Mouse (Mus musculus): ENCODE results near the gene Smco1. TPM values are rescaled to one million over a fixed set of nuclear protein-coding genes. Genes with fewer than 3 reads are reported as not detected.
"Not testable (repeated sequence)": the region's sequence is repeated elsewhere in the genome, so short reads cannot be mapped to it uniquely, and the experiment has no call there.

The Smco1 gene
- total and polyA plus RNA-seq, 3 experiments = 10.9 to 29.6 (median 25.2) TPM

- H3K27ac ChIP-seq = no peak overlapping the region
- peaks cover 7% of the 10 kb centered on the region for H3K36me3 ChIP-seq (ENCODE audit: control insufficient read depth, insufficient read depth, low read length)
- no peak for TF ChIP-seq CTCF (IDR thresholded peaks at IDR 0.05)
- TF ChIP-seq POLR2A (IDR thresholded peaks at IDR 0.05; ENCODE audit: insufficient read depth, low read depth, low read length) = no peak
- TF ChIP-seq EP300 (IDR thresholded peaks at IDR 0.05; ENCODE audit: insufficient read depth, low read depth, low read length) = no peak
- intact Hi-C loops (cut with DNase I) = loop anchor here (1.0 kb wide), 1 partner anchor 12 kb away; no protein-coding TSS in a partner anchor
- DNase-seq = no peak
- no peak overlapping the region for H3K4me3 ChIP-seq
- no peak overlapping the region for H3K9ac ChIP-seq (ENCODE audit: low read depth, low read length)
- WGBS = 78% methylated on average over 2 of the region's 2 CpGs
- peaks cover 2% of the 10 kb centered on the region; the same call in 1 of the 2 replicates for H3K79me2 ChIP-seq (replicated peaks; ENCODE audit: control insufficient read depth, insufficient read depth, low read length)
- H3K4me1 ChIP-seq (ENCODE audit: control insufficient read depth, insufficient read depth, low read length) = peaks cover 1% of the 10 kb centered on the region
- H3K27me3 ChIP-seq (ENCODE audit: control insufficient read depth, insufficient read depth, low read length) = no peaks in the 10 kb centered on the region
Observed at GRCm38 (mm10) chr16:32239428-32240312, 31.6 kb upstream of the Smco1 start.

- intact Hi-C loops (cut with DNase I) = no loop called here
- Histone ChIP-seq H3K9ac (ENCODE audit: low read depth, low read length) (no peak overlapping the region), H3K4me1 (ENCODE audit: control insufficient read depth, insufficient read depth, low read length) (peaks cover 9% of the 10 kb centered on the region), H3K4me3 (no peak overlapping the region), H3K36me3 (ENCODE audit: control insufficient read depth, insufficient read depth, low read length) (peaks cover 8% of the 10 kb centered on the region), H3K27ac (no peak overlapping the region), H3K79me2 (replicated peaks; ENCODE audit: control insufficient read depth, insufficient read depth, low read length) (peaks cover 5% of the 10 kb centered on the region; the same call in 1 of the 2 replicates), H3K27me3 (ENCODE audit: control insufficient read depth, insufficient read depth, low read length) (no peaks in the 10 kb centered on the region)
- no peak for TF ChIP-seq CTCF (IDR thresholded peaks at IDR 0.05)
- TF ChIP-seq POLR2A (IDR thresholded peaks at IDR 0.05; ENCODE audit: insufficient read depth, low read depth, low read length) = no peak
- no peak for DNase-seq
- 87% methylated on average over 3 of the region's 3 CpGs for WGBS
Observed at GRCm38 (mm10) chr16:32243901-32244300, 27.4 kb upstream of the Smco1 start.

- intact Hi-C loops (cut with DNase I) = loop anchor here (5.0 kb wide), 1 partner anchor 244 kb away; the partner anchor contains the start of gene Senp5
- DNase-seq = no peak
- WGBS = 4% methylated on average over 41 of the region's 41 CpGs
- Histone ChIP-seq H3K27me3 (ENCODE audit: control insufficient read depth, insufficient read depth, low read length) (no peaks in the 10 kb centered on the region), H3K36me3 (ENCODE audit: control insufficient read depth, insufficient read depth, low read length) (peaks cover 8% of the 10 kb centered on the region), H3K27ac (peak overlapping the region; percentile 91), H3K4me3 (peak overlapping the region; percentile 78), H3K9ac (ENCODE audit: low read depth, low read length) (peak overlapping the region; percentile 75), H3K4me1 (ENCODE audit: control insufficient read depth, insufficient read depth, low read length) (peaks cover 9% of the 10 kb centered on the region), H3K79me2 (replicated peaks; ENCODE audit: control insufficient read depth, insufficient read depth, low read length) (peaks cover 6% of the 10 kb centered on the region; the same call in 1 of the 2 replicates)
- TF ChIP-seq EP300 (IDR thresholded peaks at IDR 0.05; ENCODE audit: insufficient read depth, low read depth, low read length) = no peak
- no peak for TF ChIP-seq CTCF (IDR thresholded peaks at IDR 0.05)
- TF ChIP-seq POLR2A (IDR thresholded peaks at IDR 0.05; ENCODE audit: insufficient read depth, low read depth, low read length) = no peak
Observed at GRCm38 (mm10) chr16:32246351-32246791, 24.9 kb upstream of the Smco1 start.

- Histone ChIP-seq H3K36me3 (ENCODE audit: control insufficient read depth, insufficient read depth, low read length) (peaks cover 8% of the 10 kb centered on the region), H3K4me3 (peak within 1 kb of the TSS; percentile 78), H3K79me2 (replicated peaks; ENCODE audit: control insufficient read depth, insufficient read depth, low read length) (peaks cover 6% of the 10 kb centered on the region; the same call in 1 of the 2 replicates), H3K27ac (peak within 1 kb of the TSS; percentile 91), H3K4me1 (ENCODE audit: control insufficient read depth, insufficient read depth, low read length) (peaks cover 9% of the 10 kb centered on the region), H3K9ac (ENCODE audit: low read depth, low read length) (peak within 1 kb of the TSS; percentile 91), H3K27me3 (ENCODE audit: control insufficient read depth, insufficient read depth, low read length) (no peaks in the 10 kb centered on the region)
- DNase-seq = peak; percentile 97 to 99
- TF ChIP-seq EP300 (IDR thresholded peaks at IDR 0.05; ENCODE audit: insufficient read depth, low read depth, low read length) (peak; percentile 80), CTCF (IDR thresholded peaks at IDR 0.05) (no peak), POLR2A (IDR thresholded peaks at IDR 0.05; ENCODE audit: insufficient read depth, low read depth, low read length) (peak; percentile 91)
- intact Hi-C loops (cut with DNase I) = loop anchor here (1.0 to 5.0 kb wide), 4 partner anchors 30 to 303 kb away; partner anchors contain the start of genes Pcyt1a, Rnf168 and Senp5
- WGBS = under 1% methylated on average over 48 of the region's 48 CpGs
Observed at GRCm38 (mm10) chr16:32246952-32247370, 24.3 kb upstream of the Smco1 start, which contains the start of the genes Fbxo45 and Wdr53. TSS of gene Fbxo45 (minus strand) at chr16:32247158. TSS of gene Wdr53 (plus strand) at chr16:32247227.

GRCm38 (mm10) chr16:32264225-32264624 lies 7.0 kb upstream of the Smco1 start:
- not testable (repeated sequence) for H3K27ac ChIP-seq; DNase-seq; H3K4me1 ChIP-seq (ENCODE audit: control insufficient read depth, insufficient read depth, low read length); H3K36me3 ChIP-seq (ENCODE audit: control insufficient read depth, insufficient read depth, low read length); H3K79me2 ChIP-seq (replicated peaks; ENCODE audit: control insufficient read depth, insufficient read depth, low read length); H3K4me3 ChIP-seq; H3K27me3 ChIP-seq (ENCODE audit: control insufficient read depth, insufficient read depth, low read length); H3K9ac ChIP-seq (ENCODE audit: low read depth, low read length)
- 84% methylated on average over 2 of the region's 2 CpGs for WGBS
- intact Hi-C loops (cut with DNase I) = loop anchor here (2.0 kb wide), 1 partner anchor 235 kb away; no protein-coding TSS in a partner anchor
- TF ChIP-seq CTCF (IDR thresholded peaks at IDR 0.05) = peak; percentile 76

- Histone ChIP-seq H3K79me2 (replicated peaks; ENCODE audit: control insufficient read depth, insufficient read depth, low read length) (no peaks in the 10 kb centered on the region), H3K27me3 (ENCODE audit: control insufficient read depth, insufficient read depth, low read length) (no peaks in the 10 kb centered on the region), H3K9ac (ENCODE audit: low read depth, low read length) (no peak overlapping the region), H3K4me1 (ENCODE audit: control insufficient read depth, insufficient read depth, low read length) (peaks cover 2% of the 10 kb centered on the region), H3K27ac (no peak overlapping the region), H3K36me3 (ENCODE audit: control insufficient read depth, insufficient read depth, low read length) (peaks cover 2% of the 10 kb centered on the region; the same call in 1 of the 2 replicates), H3K4me3 (no peak overlapping the region)
- WGBS = 59% methylated on average over 9 of the region's 9 CpGs
- intact Hi-C loops (cut with DNase I) = loop anchor here (5.0 to 10.0 kb wide), 2 partner anchors 61 to 331 kb away; partner anchors contain the start of gene Tfrc
- peak; percentile 69 for TF ChIP-seq CTCF (IDR thresholded peaks at IDR 0.05)
- TF ChIP-seq POLR2A (IDR thresholded peaks at IDR 0.05; ENCODE audit: insufficient read depth, low read depth, low read length) = no peak
- no peak for DNase-seq
Observed at GRCm38 (mm10) chr16:32273338-32273737, 2.1 kb downstream of the Smco1 start.

All from heart, adult 2 months (tissue).